Mouse (Mus musculus) liver, adult 2 months (tissue): ENCODE measurements around the gene Rce1. TPM values are rescaled to one million over a fixed set of nuclear protein-coding genes. Genes with fewer than 3 reads are reported as not detected.
A peak's percentile ranks its signal among the peaks of the same experiment; 100 is the strongest.

Source experiments
- DNase-seq: peaks from one replicate; pipeline ENCODE4 v3.0.0-alpha.2; 2011; ENCODE audit warnings: low read depth, low spot score; ENCODE audit errors: extremely low read depth
- H3K27ac ChIP-seq: fragments of 200-500 bp; replicated peaks from 2 replicates; pipeline ENCODE4 v1.5.1; 2012; ENCODE audit warnings: low read depth, mild to moderate bottlenecking, control low read depth, inconsistent platforms, low read length; ENCODE audit not compliant: insufficient read depth
- H3K27me3 ChIP-seq: fragments of 200-500 bp; 2 replicates; pipeline ENCODE4 v1.6.1; 2012; ENCODE audit warnings: mild to moderate bottlenecking, moderate library complexity, low read length, inconsistent platforms; ENCODE audit not compliant: control insufficient read depth, insufficient read depth
- H3K36me3 ChIP-seq: fragments of 200-500 bp; 2 replicates; pipeline ENCODE4 v1.6.1; 2012; ENCODE audit warnings: low read length, inconsistent platforms; ENCODE audit not compliant: control insufficient read depth, insufficient read depth
- H3K4me1 ChIP-seq: fragments of 200-500 bp; 2 replicates; pipeline ENCODE4 v1.6.1; 2011; ENCODE audit warnings: low read length; ENCODE audit not compliant: control insufficient read depth, insufficient read depth
- H3K4me3 ChIP-seq: fragments of 200-500 bp; 2 replicates; pipeline ENCODE4 v1.5.1; 2011; ENCODE audit warnings: low read depth, mild to moderate bottlenecking, control low read depth, low read length, moderate library complexity; ENCODE audit not compliant: insufficient read depth
- H3K79me2 ChIP-seq: fragments of 200-500 bp; 2 replicates; pipeline ENCODE4 v1.6.1; 2012; ENCODE audit warnings: inconsistent platforms, mild to moderate bottlenecking, low read length, moderate library complexity; ENCODE audit not compliant: control insufficient read depth, insufficient read depth
- H3K9ac ChIP-seq: fragments of 200-500 bp; 2 replicates; pipeline ENCODE4 v1.6.1; 2012; ENCODE audit warnings: low read depth, mild to moderate bottlenecking, control low read depth, inconsistent platforms, low read length
- CTCF ChIP-seq: fragments of 200-500 bp; IDR thresholded peaks from 2 replicates; pipeline ENCODE4 v1.5.1; 2011; ENCODE audit warnings: low read depth, low read length, control low read depth
- POLR2A ChIP-seq: fragments of 200-500 bp; IDR thresholded peaks from 2 replicates; pipeline ENCODE4 v1.6.1; 2011; ENCODE audit warnings: low read length, control low read depth; ENCODE audit not compliant: insufficient read depth; ENCODE audit errors: extremely low read depth
- WGBS: fragments of 180-500 bp; shearing (Covaris S2); methylation state at CpG from one replicate; pipeline ENCODE4 v1.1.7; 2018; 5-methylcytosine and 5-hydroxymethylcytosine counted together
- polyA plus RNA-seq: library from polyadenylated mRNA; depleted of rRNA; stranded (reverse); fragments of >200 nt; gene quantifications from 2 replicates; pipeline ENCODE4 v1.2.3, GENCODE M21; 2012
- total RNA-seq: library from RNA; depleted of rRNA; stranded (reverse); fragments of >200 nt; gene quantifications from 2 replicates; pipeline ENCODE4 v1.2.3, GENCODE M21; 2014

Gene Rce1
- total and polyA plus RNA-seq, 2 experiments, result 14.8 to 44.9 TPM

- no peak for TF ChIP-seq CTCF
- no peak for TF ChIP-seq POLR2A
- Histone ChIP-seq H3K27ac (no peak within 1 kb of the TSS), H3K36me3 (peaks cover 10% of the 10 kb centered on the region; the same call in 1 of the 2 replicates)
Observed at GRCm38 (mm10) chr19:4615151-4616093, 10.0 kb downstream of the Rce1 start, which contains the start of gene Lrfn4. Lrfn4 (minus strand) TSS chr19:4615667.

GRCm38 (mm10) chr19:4614305-4615150 is 10.9 kb downstream of the Rce1 start:
- Histone ChIP-seq H3K9ac (peak overlapping the region; percentile 25; the same call in 1 of the 2 replicates), H3K4me1 (no peaks in the 10 kb centered on the region), H3K27ac (no peak overlapping the region), H3K27me3 (no peaks in the 10 kb centered on the region), H3K79me2 (no peaks in the 10 kb centered on the region; the same call in 1 of the 2 replicates), H3K4me3 (peak overlapping the region; percentile 58; the same call in 1 of the 2 replicates), H3K36me3 (peaks cover 10% of the 10 kb centered on the region)
- 90% methylated on average over 49 of the region's 49 CpGs for WGBS
- no peak for TF ChIP-seq POLR2A
- no peak for TF ChIP-seq CTCF
- DNase-seq, result no peak

More at GRCm38 (mm10) chr19:4615151-4616093, 10.0 kb downstream of the Rce1 start, which contains the start of gene Lrfn4:
- 74% methylated on average over 86 of the region's 87 CpGs for WGBS
- Histone ChIP-seq H3K9ac (peak within 1 kb of the TSS; percentile 47), H3K4me1 (no peaks in the 10 kb centered on the region), H3K4me3 (peak within 1 kb of the TSS; percentile 58), H3K27me3 (no peaks in the 10 kb centered on the region), H3K79me2 (no peaks in the 10 kb centered on the region; the same call in 1 of the 2 replicates)
- no peak for DNase-seq

DNA sequence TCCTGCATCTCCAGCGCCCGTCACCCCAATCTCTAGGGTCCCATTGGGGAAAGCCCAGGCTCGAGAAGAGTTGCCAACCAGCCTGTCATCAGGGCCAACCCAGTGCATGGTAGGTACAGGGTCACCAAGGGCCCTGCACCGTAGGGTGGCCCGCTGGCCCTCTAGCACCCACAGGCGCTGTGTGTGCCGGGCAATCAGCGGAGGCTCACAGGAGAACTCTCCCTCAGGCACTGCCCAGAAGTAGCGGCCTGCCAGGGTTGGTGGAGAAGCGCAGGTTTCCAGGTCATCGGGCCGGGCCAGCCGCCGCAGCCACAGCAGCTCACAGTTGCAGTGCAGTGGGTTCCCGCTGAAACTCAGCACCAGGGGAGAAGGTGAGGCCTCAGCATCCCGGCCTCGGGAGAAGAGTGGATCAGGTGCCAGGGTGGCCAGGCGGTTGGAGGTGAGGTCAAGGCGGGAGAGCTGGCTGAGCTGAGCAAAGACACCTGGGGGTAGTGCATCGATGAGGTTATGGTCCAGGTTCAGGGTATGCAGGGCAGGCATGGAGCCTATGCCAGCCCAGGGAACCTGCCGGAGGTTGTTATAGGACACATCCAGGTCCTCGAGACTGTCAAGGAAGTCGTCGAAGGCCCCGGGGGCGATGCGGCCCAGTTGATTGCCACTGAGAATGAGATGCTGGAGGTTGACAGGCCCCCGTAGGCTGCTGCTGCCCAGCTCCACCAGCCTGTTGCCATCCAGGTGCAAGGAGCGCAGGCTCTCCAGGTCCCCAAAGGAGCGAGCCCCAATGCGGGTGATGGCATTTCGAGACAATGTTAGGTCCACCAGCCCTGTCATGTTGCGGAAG is 11.8 kb downstream of the Rce1 start:
- Histone ChIP-seq H3K27me3 (no peaks in the 10 kb centered on the region), H3K27ac (no peak overlapping the region), H3K79me2 (no peaks in the 10 kb centered on the region; the same call in 1 of the 2 replicates), H3K4me1 (no peaks in the 10 kb centered on the region), H3K36me3 (peaks cover 11% of the 10 kb centered on the region), H3K9ac (no peak overlapping the region), H3K4me3 (no peak overlapping the region)
- no peak for TF ChIP-seq CTCF
- TF ChIP-seq POLR2A, result no peak
- DNase-seq, result no peak
- 93% methylated on average over 33 of the region's 33 CpGs for WGBS

GRCm38 (mm10) chr19:4612181-4612961 is 13.1 kb downstream of the Rce1 start:
- Histone ChIP-seq H3K79me2 (no peaks in the 10 kb centered on the region; the same call in 1 of the 2 replicates), H3K4me3 (no peak overlapping the region), H3K27ac (no peak overlapping the region), H3K4me1 (no peaks in the 10 kb centered on the region), H3K36me3 (peaks cover 18% of the 10 kb centered on the region), H3K27me3 (no peaks in the 10 kb centered on the region), H3K9ac (no peak overlapping the region)
- WGBS, result 94% methylated on average over 19 of the region's 19 CpGs
- no peak for DNase-seq
- TF ChIP-seq POLR2A (no peak), CTCF (no peak)
